Mouse (Mus musculus) gastrocnemius, adult 2 months (tissue): ENCODE measurements around the gene Syndig1l. TPM values are rescaled to one million over a fixed set of nuclear protein-coding genes. Genes with fewer than 3 reads are reported as not detected.
A peak's percentile ranks its signal among the peaks of the same experiment; 100 is the strongest.

Experiments
- DNase-seq: peaks from one replicate; pipeline ENCODE4 v3.0.0; 2022
- H3K27ac ChIP-seq: fragments of 200-600 bp; 2 replicates; pipeline ENCODE4 v1.8.1; 2022; ENCODE audit warnings: mild to moderate bottlenecking
- H3K4me3 ChIP-seq: fragments of 200-600 bp; 2 replicates; pipeline ENCODE4 v1.8.1; 2022; ENCODE audit warnings: mild to moderate bottlenecking, moderate library complexity
- CTCF ChIP-seq: fragments of 200-600 bp; IDR thresholded peaks from 2 replicates; pipeline ENCODE4 v1.8.1; 2022; ENCODE audit warnings: antibody characterized with exemption, mild to moderate bottlenecking, moderate library complexity
- intact Hi-C: fragments of 180-260 bp; cut with DNase I; formaldehyde crosslinking; loops from one replicate; pipeline ENCODE4 v1.15.1; 2025
- long read RNA-seq, 2 experiments: library from polyadenylated mRNA; stranded (forward); transcript quantifications; one replicate each; pipeline ENCODE4 v2.0.0; 2021
- total RNA-seq, 2 experiments: library from RNA; stranded (reverse); gene quantifications; 2 replicates each; pipeline ENCODE4 v1.2.3; 2021

Gene Syndig1l
- total RNA-seq: not detected
- long read RNA-seq, experiment 1: 0 reads
- long read RNA-seq, experiment 2: 0 reads

DNA sequence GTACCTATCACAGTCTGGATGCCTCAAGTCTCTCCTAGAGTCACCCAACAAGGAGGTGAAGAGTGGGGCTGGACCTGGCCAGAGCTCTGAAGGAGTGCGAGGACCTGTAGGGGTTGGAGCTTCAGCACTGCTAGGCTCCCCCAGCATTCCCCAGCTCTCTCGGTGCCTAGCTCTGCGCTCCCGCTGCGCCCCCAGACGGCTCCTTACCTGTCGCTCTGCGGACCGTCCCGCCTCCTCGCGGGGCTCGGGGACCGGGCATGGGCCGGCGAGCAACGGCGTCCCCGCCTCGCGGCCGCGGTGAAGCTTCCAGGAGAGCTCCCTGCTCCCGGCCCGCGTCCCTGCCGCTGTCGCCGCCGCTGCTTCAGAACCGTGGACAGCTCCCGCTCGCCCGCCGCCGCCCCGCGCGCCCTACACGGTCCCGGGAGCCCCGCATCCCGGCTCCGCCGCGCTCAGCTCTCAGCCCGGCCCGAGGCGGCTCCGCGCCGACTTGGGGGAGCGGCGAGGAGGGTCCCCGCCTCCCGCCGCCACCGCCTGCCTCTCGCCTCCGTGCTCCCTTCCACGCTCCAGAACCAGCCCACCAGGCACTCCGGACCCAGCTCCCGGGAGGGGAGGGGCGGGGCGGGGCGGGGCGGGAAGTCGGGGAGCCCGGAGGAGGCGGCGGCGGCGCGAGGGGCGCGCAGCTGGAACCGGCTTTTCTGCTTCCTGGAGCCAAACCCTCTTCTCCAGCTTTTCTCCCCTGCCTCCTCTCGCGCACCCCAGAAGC is at the start of gene Syndig1l:
Syndig1l (minus strand) TSS at position 513 of the 763 bp plus-strand sequence.
- Histone ChIP-seq H3K27ac (no peak within 1 kb of the TSS), H3K4me3 (peak within 1 kb of the TSS; percentile 64)
- DNase-seq: peak; percentile 78
- intact Hi-C loops: no loop called here
- TF ChIP-seq CTCF: no peak

GRCm38 (mm10) chr12:84748134-84748533 is 49.5 kb upstream of the Syndig1l start:
- no peak overlapping the region for H3K4me3 ChIP-seq

GRCm38 (mm10) chr12:84745700-84746099 is 47.1 kb upstream of the Syndig1l start:
- Histone ChIP-seq H3K4me3 (no peak overlapping the region), H3K27ac (no peak overlapping the region)
- DNase-seq: no peak
- intact Hi-C loops: no loop called here
- no peak for TF ChIP-seq CTCF

More at GRCm38 (mm10) chr12:84748134-84748533, 49.5 kb upstream of the Syndig1l start:
- no peak for TF ChIP-seq CTCF
- no peak overlapping the region for H3K27ac ChIP-seq
- intact Hi-C loops: no loop called here
- no peak for DNase-seq

GRCm38 (mm10) chr12:84743496-84743895 is 44.9 kb upstream of the Syndig1l start:
- TF ChIP-seq CTCF: no peak

GRCm38 (mm10) chr12:84733366-84733765 is 34.7 kb upstream of the Syndig1l start:
- peak; percentile 47 for DNase-seq
- no peak overlapping the region for H3K4me3 ChIP-seq
- intact Hi-C loops: no loop called here

More at GRCm38 (mm10) chr12:84743496-84743895, 44.9 kb upstream of the Syndig1l start:
- no peak for DNase-seq
- Histone ChIP-seq H3K27ac (no peak overlapping the region), H3K4me3 (no peak overlapping the region)
- intact Hi-C loops: no loop called here

DNA sequence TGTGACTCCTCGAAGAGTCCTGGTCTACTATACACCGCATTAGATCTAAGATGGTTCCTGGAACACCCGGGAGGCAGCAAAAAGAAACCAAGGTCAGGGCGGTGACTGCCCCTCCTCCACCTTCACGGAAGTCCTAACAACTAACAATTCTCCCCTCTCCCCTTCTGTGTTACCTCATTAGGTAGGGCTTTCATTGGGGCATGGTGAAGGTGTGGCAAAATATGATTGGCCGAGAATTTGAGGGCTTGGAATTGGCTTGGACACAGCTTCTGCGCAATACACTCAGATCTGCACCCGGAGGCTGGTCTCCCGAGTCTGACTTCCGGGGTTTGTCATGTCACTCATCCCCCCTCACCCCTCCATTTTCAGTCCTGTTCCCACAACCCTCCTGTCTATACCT is 29.8 kb upstream of the Syndig1l start:
- Histone ChIP-seq H3K27ac (no peak overlapping the region), H3K4me3 (no peak overlapping the region)
- no peak for TF ChIP-seq CTCF
- no peak for DNase-seq
- intact Hi-C loops: no loop called here

More at GRCm38 (mm10) chr12:84733366-84733765, 34.7 kb upstream of the Syndig1l start:
- H3K27ac ChIP-seq: peak overlapping the region; percentile 61
- no peak for TF ChIP-seq CTCF

GRCm38 (mm10) chr12:84727434-84727833 is 28.8 kb upstream of the Syndig1l start:
- intact Hi-C loops: no loop called here
- H3K27ac ChIP-seq: no peak overlapping the region
- no peak for DNase-seq
- H3K4me3 ChIP-seq: no peak overlapping the region
- no peak for TF ChIP-seq CTCF

DNA sequence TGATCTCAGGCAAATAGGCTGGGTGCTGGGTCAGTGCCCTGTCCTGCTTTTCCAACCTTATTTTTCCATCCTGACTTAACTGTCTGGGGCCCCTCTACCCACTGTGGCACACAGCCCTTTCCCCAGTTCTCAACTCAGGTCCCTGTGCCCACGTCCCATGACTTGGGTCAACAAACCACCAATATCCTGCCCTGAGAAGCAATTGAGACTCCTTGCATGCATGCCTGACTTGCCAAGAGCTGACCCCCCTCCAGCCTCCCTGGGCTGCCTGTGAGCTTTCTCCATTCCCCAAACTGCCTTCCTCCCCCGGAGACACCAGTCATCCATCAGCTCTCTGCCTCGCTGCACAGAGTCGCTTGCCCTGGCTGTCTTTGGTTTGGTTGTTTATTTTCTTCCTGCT is 28.4 kb upstream of the Syndig1l start:
- TF ChIP-seq CTCF: no peak
- Histone ChIP-seq H3K4me3 (no peak overlapping the region), H3K27ac (no peak overlapping the region)
- intact Hi-C loops: no loop called here
- no peak for DNase-seq

GRCm38 (mm10) chr12:84726391-84726790 is 27.8 kb upstream of the Syndig1l start:
- intact Hi-C loops: no loop called here
- Histone ChIP-seq H3K4me3 (no peak overlapping the region), H3K27ac (no peak overlapping the region)
- no peak for TF ChIP-seq CTCF
- DNase-seq: peak; percentile 54

DNA sequence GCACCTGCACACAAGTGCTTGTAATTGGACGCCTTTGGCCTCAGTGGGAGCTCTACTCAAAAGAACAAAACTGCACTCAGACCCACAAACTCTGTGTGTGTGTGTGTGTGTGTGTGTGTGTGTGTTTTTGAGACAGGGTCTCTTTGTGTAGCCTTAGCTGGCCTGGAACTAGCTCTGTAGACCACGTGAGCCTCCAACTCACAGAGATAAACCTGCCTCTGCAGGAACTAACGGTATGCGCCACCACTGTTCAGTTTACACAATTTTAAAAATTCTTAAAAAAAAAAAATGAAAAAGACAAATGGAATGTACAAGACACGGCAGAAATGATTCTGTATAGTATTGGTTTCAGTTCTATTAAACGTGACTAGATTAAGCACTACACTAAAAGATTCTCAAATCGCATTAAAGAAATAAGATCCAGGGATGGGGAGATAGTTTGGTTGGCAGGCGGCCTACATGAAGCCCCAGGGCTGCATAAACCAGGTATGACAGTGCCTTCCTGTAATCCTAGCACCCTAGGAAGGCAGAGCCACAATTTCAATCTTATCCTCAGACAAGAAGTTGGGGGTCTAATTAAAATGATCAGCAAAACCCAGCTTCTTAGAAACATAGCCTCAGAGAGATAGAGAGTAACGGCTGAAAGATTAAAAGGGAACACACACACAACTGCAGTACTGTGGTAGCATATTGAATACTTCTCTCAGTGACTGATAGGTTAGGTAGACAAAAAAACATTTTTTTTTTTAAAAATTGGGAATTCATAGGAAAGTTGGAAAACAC is 20.0 kb upstream of the Syndig1l start:
- H3K4me3 ChIP-seq: no peak overlapping the region
- no peak overlapping the region for H3K27ac ChIP-seq
- no peak for TF ChIP-seq CTCF
- intact Hi-C loops: no loop called here
- DNase-seq: no peak

DNA sequence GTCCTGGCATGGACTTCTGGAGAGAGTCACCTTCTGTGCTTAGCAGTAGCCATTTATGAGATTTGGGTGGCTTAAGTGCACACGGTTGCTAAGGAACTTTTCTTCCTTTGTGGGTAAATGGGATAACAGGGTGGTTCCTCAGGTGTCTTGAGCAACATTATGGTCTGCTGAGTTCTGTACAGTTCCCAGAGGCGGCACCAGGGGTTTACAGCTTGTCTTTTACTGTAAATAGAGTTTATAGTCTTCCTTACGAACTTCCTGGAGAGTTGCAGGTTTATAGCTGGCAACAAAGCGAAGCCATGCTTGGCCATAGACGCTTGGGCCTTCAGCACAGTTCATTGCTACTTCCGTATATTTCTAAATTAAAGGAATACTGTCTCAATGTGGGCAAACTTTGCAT is 15.9 kb upstream of the Syndig1l start:
- no peak for TF ChIP-seq CTCF
- intact Hi-C loops: no loop called here

DNA sequence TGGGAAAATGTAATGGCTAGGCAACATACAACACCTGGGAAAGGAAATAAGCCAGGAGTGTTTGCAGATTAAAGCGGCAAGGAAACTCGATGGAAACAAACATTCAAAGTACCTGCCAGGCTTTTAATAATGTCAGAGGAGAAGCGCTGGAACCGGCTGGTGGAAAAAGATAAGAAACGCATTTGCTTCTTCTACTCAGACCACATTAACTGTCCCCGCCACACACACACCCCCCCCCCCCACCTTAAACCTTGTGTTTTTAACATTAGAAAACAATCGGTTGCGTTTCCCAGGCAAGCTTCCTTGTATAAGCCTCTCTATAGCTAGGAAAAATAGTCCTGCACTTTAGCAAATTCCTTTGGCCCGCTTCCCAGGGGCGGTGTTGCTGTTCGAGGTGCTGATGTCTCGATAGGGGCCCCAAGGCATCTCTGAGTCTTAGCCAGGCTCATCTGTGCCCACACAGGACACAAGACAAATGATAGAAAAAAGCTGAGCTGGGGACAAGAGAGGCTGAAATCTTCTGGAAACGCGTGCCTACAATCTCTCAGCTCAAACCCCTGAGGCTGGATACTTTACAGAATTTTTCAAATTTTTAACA is 11.3 kb upstream of the Syndig1l start:
- Histone ChIP-seq H3K27ac (no peak overlapping the region), H3K4me3 (no peak overlapping the region)
- DNase-seq: no peak
- TF ChIP-seq CTCF: no peak
- intact Hi-C loops: no loop called here

More for the DNA sequence above, 15.9 kb upstream of the Syndig1l start:
- no peak for DNase-seq
- Histone ChIP-seq H3K4me3 (no peak overlapping the region), H3K27ac (no peak overlapping the region)

DNA sequence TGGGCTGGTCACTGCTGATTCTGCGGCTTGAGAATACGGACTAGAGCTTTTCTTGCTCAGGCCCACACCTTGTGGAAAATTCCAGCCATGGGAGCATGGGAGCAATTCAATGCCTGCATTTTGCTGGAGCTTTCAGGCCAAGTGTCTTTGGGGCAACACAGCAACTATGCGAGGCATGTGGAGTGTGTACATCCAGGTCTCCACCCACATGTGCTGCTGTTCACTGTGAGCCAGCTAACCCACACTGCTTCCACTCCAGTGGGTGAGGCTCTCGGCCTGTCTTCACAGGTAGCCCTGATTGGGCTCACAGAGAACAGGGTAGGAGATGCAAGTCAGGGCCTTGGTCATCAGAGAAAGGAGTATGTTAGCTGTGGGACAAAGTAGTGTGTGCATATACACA is 9.2 kb upstream of the Syndig1l start:
- no peak for TF ChIP-seq CTCF
- Histone ChIP-seq H3K4me3 (no peak overlapping the region), H3K27ac (no peak overlapping the region)
- intact Hi-C loops: no loop called here
- no peak for DNase-seq
